Mouse (Mus musculus) cerebellum, adult 11 months (tissue): Measurements from ENCODE around the gene Krt78.
"Not testable (repeated sequence)": the region's sequence is repeated elsewhere in the genome, so short reads cannot be mapped to it uniquely, and the experiment has no call there.

Source experiments
- DNase-seq: peaks from one replicate; pipeline ENCODE4 v3.0.0; 2022

Gene Krt78

DNA sequence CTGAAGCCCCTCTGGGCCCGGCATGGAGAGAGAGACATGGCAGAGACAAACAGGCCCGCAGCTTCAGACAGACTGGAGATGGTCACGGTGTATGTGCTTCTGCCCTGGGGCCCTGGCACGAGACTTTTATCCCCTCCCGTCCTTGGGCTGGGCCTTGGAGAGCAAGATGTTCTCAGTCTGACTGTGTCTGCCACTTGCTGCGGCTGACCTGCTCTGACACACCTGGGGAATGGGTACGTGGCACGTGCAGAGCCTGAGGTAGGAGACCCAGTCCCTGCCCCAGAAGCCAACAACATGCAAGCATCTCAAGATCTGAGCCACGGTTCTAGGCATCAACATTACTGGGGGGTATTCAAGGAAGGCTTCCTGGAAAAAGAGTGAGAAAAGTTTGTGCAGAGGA is at the start of gene Krt78:
Krt78 (minus strand) TSS at position 101 of the 400 bp plus-strand sequence.
- no peak for DNase-seq

DNA sequence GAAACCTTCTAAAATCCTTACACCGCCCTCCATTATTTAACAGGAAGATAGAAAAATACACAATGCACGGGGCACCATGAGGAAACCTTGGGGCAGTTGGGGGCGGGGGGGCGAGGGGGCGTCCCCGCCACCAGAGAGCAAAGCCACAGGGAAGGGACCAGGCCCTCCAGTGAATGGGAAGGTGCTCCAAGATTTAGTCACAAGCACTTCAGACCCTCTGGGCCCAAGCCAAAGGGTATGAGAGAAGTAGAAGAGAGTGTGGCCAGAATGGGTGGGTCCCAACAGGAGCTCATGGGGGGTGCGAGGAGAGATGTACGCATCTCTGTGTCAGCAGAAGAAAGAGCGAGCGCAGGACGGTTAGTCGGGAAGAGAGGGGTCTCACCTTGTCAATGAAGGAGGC is 49.4 kb upstream of the Krt78 start:
- DNase-seq = no peak

DNA sequence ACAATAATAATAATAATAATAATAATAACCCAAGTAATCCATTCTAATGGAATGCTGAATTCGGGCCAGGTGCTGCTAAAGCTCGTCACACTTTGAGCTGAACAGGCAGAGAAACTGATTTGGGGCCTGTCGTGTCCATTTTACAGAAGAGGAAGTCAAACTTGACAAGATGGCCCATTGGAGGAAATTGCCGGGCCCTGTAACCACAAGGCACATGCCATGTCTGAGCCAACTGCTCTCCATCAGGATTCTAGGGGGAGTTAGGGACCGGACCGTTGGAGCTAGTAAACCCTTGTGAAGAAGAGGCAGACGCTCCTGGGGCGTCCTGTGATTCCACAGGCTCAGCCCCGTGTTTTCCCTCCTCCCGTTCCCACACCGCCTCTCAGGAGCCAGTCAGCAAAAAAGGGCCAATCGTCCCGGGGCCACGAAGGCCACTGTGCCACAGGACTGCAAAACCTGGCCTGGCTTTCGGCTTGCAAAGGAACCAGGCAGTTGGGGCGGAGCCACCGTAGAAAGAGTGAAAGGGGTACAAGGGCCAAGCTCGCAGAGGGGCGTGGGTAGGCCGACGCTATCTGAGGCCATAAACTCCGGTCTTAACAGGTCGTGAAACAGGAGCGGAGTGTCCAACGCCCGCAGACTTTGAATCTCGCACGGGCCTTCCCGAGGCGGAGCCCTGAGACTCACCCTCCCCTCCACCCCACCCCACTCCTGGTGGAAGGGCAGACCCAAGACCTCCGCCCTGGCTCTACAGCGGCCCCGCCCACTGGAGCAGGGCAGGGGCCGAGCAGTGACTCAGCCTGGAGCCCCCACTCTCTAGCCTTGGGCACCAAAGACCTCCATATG is 48.8 kb upstream of the Krt78 start:
- DNase-seq = no peak

DNA sequence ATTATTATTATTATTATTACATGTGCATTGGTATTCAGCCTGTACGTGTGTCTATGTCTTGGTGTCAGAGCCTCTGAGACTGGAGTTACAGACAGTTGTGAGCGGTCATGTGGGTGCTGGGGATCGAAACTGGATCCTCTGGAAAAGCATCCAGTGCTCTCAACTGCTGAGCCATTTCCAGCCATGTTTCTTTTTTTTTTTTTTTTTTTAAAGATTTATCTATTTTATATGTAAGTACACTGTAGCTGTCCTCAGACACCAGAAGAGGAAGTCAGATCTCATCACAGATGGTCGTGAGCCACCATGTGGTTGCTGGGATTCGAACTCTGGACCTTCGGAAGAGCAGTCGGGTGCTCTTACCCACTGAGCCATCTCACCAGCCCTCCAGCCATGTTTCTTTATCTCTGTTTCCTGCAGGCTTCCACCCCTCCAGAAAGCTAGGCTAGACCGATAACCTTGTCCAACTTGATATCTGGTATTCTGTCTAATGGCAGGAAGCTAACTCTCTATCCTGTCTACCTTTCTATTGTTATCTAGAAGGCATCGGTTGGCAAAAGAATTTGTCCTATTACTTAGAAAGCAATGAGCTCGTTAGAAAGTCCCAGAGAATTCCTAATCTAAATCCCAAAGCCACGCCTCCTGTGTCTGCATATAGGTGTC is 45.7 kb upstream of the Krt78 start:
- DNase-seq = no peak

DNA sequence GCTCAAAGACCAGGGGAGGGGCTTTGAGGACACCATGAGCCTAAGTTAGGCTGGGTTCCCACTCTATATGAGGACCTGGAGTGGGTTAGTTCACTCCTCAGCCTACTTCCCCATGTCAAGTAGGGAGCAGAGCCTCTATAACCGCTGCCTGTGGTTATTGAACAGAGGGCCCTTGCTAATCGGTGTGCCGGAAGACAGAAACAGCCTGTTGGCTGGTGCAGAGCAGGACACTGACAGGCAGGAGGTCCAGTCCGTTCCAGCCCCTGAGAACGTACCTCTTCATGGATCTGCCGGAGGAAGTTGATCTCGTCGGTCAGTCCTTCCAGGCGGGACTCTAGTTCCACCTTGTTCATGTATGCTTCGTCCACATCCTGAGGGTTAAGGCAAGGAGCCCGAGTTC is 45.1 kb upstream of the Krt78 start:
- DNase-seq = no peak

DNA sequence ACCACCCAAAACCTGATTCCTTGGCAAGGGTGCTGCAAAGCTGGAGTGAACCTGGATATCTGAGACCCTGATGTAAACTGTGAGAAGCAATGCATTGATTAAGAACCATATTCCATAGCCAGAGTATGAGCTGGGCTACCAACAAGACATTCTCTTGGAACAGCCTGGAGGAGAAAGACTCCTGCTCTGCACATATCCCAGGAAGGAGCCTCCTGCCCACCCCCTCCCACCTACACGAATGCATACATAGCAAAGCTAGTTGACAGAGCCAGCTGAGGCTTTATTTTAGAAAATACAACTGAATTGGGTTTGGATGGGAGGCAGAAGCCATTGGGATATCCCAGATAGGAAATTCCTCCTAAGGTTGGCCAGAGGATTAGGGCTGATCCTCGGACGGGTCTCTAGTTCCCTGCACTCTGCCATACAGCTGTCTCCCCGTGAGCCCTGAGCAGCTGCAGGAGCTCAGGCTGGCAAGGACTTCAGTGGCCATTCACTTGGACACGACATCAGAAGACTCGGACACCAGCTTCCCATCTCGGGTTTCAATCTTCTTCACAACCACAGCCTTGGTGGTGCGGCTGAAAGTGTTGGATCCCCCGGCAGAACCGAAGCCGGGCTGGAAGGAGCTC is 42.5 kb upstream of the Krt78 start:
- not testable (repeated sequence) for DNase-seq

DNA sequence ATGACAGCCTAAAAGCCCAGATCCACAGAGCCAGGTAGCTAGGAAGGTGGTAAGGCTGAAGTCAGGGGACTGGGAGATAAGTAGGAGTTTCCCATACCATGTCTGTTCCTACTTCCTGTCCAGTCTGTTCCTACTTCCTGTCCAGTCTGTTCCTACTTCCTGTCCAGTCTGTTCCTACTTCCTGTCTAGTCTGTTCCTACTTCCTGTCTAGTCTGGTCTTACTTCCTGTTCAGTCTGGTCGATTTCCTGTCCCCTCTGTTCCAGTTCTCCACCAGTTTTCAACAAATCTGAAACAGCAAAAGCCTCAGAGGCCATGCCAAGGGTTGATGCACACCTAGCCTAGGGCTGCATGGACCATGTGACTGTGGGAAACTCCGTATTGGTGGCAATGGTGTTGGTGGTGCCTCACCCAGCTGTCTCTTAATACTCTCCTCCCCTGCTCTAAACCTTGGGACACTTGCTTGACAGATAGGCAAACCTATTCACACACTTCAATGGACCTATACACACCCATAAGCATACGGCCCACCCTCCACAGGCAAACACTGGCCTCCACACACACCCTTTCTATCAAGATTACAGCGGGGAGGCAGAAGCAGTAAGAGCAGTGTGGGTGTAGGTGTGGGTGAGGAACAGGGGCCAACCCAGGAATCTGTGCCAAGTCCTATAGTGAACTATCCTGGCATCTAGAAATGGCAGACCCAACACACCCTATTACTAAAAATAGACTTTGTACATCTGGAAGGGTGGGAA is 41.6 kb upstream of the Krt78 start:
- no peak for DNase-seq

DNA sequence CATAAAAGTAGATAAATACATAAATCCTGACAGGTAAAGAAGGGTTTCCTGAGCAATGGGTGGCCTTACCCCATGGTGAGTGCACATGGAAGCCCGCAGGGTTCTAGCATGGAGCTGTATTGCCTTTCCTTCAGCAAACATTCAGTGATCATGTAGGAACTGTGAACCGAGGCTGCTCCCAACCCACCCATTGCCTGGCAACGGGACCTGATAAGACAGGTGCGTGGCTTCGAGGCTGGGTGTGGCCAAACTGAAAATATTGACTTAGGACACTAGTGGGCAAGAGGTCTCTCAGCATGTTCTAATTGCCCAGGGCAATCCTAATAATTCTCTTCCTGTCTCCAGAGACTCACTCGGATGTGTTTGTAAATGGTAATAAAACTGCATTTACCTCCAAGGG is 40.3 kb upstream of the Krt78 start:
- no peak for DNase-seq

DNA sequence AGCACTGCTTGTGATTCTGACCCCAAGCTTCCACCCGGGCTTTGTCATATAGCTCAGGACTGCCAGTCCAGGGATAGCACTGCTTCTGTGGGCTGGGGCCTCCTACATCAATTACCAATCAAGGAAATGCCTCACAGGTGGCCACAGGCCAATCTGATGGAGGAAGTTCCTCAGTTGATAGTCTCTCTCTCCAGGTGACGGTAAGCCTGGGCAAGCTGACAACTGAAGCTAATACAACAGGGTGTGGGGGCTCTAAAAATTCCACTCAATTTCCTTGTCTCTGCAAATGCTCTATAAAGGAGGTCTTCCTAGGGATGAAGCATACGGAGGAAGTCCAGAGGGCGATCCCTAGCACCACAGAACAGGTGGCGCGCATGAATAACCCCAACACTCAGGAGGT is 36.9 kb upstream of the Krt78 start:
- no peak for DNase-seq

DNA sequence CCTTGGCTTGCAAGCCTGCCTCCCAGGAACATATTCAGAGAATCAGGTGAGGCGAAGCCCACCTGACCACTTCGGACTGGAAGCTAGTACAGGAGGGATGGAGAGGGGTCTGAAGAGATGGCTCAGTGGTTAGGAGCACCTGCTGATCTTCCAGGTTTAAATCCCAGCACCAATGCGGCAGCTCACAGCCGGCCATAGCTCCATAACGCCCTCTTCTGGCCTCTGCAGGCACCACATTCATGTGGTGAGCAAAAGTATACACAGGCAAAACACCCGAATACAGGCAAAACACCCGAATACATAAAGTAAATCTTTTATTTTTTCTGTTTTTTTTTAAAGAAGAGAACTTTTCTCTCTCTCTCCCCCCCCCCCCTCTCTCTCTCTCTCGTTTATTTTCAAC is 34.6 kb upstream of the Krt78 start:
- DNase-seq = no peak

DNA sequence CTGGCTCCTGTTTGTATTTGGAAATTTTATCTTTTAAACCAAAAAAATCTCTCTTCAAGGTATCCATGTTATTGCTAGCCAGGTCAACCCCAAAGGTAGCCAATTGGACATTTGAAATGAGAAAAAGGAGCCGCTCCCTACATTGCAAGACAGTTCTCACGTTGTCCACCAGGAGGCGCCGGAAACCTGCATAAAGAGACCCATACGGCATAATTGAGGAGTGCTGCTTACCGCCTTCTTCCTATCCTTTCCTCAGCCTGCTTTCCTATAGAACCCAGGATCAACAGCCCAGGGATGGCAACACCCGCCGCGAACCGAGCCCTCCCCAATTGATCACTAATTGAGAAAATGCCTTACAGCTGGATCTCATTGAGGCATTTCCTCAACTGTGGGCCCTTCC is 34.0 kb upstream of the Krt78 start:
- peak; percentile 69 for DNase-seq

DNA sequence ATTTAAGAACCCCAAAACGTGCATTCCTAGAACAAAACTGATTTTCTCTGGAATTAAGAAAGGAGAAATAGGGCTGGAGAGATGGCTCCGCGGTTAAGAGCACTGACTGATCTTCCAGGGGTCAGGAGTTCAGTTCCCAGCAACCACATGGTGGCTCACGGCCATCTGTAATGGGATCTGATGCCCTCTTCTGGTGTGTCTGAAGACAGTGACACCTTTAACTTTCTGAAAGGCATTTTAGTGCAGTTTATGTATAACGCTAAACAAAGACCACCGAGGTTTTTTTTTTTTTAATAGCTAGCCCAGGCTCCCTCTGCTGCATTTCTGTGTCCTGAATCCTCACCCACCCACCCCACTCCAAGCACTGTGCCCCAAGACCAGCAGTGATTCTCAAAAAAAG is 30.7 kb upstream of the Krt78 start:
- DNase-seq = no peak

DNA sequence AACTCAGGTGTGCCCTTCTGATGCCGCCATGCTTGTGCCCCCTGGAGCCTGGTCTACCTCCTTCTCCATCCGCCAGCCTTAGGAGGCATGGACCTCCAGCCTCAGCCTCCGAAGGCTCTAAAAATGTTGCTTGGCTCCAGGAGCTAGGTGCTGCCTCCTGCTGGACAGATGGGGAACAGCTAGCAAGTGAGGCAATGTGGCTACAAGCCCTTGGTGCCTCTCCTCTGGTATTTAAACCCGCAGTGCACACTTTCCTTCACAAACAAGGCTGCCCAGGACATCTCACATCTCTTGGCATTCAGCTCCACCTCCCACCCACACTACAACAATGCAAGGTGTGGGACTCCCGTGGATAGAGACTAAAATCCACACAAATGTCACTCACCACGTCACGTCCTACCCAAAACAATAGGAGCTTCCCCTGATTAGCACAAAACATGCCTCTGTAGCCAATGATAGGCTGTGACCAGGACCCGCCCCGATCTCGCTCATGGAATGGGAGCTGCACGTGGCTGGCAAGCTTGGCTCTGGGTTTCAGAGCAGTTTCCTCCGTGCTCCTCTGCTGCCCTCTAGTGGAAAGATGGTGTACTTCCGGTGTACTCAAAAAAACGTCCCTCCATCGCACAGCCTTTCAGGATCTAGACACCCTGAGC is 30.0 kb upstream of the Krt78 start:
- DNase-seq = peak; percentile 77

DNA sequence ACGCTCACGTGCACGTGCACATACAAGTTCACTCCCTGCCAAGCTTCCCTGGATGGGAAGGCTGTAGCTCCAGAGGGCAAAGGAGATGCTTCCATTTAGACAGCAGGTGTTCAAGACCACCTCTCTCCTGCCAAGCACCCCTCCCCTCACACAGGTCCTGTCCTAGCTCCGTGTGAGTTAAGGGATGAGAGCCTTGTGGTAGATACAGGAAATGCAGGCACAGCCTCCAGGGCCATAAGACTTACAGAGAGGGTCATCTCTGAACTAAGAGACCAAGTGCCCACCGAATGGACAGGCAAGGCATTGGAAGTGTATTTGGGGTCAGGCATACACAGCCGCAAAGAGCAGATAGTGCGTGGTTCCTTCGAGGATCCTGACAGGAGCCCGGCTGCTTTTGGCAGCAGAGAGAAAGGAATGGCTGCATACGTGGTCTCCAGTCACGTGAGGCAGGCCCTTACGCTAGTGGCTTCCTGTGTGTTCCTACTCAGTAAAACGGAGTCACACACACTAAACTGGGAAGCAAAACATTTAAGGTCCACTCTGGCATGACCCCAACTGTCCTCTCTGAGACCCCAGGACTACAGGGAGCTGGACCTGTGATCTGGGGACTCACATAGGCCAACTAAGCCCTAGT is 29.3 kb upstream of the Krt78 start:
- no peak for DNase-seq

DNA sequence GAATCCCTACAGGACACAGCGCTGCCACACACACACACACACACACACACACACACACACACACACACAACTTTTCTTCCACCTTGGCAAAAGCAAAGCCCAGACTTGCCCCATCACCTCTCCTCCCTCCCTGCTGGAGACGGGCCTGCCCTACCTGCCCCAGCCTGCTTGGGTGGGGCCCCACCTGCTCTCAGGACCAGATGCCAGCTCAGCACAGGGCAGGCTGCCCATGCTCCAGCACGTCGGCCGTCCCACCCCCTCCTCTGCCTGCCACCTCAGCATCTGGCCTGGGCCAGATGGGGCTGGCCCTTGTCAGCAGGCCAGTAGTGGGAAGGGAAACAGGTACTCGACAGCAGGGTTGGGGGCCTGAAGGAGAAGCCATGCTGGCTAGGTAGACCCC is 26.8 kb upstream of the Krt78 start:
- DNase-seq = no peak

DNA sequence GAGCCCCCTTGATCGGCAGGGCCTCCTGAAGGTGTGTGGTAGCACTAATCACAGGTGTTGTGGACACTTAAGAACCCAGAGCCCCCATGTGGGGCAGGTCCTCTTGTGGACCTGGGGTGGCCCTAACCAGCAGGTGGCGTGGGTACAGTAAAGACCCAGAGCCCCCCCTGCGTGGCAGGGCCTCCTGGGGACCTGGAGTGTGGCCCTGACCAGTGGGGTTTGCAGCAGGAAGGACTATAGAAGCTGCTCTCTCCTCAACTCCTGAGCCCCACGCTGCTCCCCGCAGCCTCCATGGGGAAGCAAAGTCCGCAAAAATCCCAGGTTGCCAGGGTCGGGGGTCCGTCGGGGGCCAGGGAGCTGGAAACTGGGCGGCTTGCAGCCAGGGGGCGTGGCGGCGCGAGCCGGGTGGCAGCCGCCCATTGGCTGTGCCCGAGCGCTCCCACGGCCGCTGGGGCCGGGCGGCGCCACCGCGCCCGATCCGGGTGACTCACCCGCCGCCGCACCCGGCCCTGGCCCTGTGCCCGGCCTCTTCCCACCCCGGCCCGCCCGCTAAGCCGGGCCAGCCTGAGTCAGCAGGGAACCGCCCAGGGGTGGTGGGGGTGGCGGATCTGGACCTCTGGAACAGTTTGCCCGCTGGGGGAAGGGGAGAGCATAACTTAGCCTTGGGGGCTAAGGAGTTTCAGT is 23.1 kb upstream of the Krt78 start:
- peak; percentile 24 for DNase-seq

DNA sequence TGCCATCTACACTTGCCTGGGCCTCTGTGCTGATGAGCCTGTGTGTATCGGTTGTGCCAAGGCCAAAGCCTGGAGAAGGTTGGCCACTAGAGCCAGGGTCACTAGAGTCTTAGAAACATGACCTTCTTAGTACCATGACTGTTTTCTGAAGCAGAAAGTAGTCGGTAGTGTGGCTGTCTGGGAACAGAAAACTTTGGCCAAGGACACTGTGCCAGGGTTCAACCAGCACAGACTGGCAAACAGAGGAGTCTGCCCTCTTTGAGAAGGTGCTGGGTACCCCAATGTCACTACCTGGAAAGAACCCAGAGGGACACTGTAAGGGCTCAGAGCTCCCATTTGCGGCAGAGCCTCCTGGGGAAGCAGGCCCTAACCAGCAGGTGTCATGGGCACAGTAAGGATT is 22.6 kb upstream of the Krt78 start:
- no peak for DNase-seq

DNA sequence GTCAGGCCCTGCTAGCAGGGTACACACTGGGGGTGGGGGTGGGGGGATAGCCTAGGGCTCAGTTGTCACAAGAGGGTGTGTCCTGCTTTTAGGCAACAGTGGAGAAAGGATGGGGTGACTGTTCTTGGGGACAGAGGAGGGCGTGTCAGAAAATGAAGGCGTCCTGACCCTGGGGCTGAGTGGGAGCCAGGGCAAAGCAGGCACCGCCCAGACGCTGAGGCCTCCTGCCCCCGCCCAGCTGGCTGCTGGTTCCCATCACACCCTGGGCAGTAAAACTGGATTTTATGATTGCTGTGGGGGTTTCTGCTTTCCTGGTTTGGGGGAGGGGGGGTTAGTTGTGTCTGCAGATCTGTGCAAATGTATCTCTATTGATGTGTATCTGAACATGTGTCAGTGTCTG is 21.9 kb upstream of the Krt78 start:
- DNase-seq = no peak

DNA sequence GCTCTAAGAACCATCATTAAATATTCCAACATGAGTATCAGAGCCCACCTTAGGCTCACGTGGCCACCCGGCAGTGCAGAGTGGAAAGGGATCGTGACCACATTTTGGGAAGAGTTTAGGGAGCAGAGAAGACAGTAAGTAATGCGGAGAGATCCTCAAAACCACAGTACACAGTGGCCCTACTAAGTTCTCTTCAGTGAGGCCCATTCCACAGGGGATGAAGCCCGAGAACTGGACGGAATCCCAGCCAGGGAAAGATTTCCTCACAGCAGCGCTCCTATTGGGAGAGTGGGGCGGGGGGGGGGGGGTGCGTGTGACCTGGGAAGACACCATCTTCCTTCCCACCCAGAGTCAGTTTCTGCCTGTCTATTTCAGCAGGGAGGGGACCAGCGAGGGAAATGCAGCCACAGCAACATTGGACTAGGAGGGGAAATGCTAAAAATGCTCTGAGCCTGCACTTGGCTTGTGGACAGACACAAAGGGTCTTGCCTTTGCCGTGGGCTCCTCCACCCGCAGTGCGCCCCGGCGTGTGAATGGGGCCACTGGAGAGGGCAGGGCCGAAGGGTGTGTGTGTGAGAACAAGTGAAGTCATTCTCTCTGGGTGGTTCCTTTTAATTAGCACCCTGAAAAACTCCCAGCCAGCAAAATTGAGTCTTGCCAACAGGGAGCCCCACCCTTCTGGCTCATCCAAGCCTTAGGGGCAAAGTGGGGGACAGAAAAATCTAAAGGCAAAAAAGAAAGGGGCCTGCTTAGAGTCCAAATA is 20.2 kb upstream of the Krt78 start:
- DNase-seq = no peak

DNA sequence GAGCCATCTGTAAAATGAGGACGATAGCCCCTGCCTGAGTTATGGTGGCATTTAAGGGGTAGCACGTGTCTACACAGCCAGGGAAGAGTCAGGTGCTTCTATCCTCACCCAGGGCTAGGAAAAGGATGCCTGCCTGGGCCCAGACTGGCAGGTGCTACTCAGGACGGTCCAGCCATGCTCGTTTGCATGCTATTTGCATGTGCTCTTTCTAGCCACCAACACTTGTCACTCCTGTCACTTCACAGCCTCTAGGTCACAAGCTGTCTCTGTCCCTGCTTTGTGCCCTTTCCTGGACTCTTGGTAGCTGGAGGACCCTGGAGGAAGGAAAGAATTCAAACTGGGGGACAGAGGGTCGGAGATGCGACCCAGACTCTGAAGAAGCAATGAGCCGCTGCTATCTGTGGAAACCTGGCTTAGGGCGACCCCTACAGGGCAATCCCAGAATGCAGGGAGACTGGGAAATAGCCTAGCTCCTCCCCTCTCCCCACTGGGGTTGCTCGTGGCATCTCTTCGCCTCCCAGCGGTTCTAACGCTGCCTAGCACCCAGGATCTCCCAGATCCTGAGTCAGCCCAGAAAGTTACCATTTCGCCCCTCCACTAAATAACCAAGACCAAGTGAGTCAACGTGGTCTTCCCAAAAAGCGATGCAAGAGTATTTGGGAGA is 19.5 kb upstream of the Krt78 start:
- peak; percentile 70 for DNase-seq
